Mouse (Mus musculus) inflammation-experienced regulatory T-cells (primary cell): ENCODE results near the gene Phactr4. TPM values are rescaled to one million over a fixed set of nuclear protein-coding genes. Genes with fewer than 3 reads are reported as not detected.

Experiments used
- polyA plus RNA-seq, 2 experiments: library from polyadenylated mRNA; unstranded; fragments of 100-300 nt; shearing (Covaris generic); gene quantifications; one replicate each; pipeline ENCODE4 v1.2.1; 2017

Phactr4 gene
- polyA plus RNA-seq: 1 to 10 TPM; 4.2 to 4.3 TPM

DNA sequence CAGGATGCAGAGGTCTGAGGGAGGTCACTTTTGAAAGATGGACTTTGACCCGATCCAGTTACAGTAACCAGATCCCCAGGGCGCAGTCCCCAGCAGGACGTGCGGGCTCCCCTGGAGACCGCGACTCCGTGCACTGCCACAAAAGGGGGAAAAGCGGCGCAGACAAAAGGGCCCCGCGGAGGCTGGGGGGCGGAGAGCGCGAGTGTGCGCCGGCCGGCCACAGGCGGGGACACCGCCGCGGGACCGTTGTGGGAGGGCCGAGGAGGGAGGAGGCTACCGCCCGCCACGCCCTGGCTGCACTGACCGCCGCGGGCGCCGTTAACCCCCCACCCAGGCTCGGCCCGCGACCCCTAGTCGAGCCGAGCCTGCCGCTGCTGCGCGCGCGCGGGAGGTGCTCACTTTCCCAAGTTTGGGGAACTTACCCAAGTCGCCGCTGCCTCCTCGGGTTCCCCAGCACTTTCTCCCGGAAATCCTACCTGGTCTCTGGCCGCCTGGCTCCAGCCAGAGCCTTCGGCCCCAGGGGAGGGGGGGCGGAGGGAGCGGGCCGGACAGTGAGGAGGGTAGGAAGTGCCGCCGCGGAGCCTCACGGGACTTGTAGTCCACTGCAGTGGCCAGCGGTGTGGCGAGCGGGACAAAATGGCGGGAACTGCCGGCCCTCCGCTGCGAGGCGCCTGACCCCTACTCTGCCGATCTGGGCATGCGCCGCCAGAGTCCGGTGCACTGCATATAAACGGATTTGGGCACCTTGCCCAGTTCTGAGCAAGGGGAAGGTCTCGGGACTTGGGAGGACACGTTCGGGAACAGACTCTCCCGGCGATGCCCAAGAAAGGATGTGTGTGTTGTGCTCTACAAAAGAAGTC is at the start of gene Phactr4:
Gene Phactr4, minus strand, starts transcription at position 567 of the 860 bp plus-strand sequence.

DNA sequence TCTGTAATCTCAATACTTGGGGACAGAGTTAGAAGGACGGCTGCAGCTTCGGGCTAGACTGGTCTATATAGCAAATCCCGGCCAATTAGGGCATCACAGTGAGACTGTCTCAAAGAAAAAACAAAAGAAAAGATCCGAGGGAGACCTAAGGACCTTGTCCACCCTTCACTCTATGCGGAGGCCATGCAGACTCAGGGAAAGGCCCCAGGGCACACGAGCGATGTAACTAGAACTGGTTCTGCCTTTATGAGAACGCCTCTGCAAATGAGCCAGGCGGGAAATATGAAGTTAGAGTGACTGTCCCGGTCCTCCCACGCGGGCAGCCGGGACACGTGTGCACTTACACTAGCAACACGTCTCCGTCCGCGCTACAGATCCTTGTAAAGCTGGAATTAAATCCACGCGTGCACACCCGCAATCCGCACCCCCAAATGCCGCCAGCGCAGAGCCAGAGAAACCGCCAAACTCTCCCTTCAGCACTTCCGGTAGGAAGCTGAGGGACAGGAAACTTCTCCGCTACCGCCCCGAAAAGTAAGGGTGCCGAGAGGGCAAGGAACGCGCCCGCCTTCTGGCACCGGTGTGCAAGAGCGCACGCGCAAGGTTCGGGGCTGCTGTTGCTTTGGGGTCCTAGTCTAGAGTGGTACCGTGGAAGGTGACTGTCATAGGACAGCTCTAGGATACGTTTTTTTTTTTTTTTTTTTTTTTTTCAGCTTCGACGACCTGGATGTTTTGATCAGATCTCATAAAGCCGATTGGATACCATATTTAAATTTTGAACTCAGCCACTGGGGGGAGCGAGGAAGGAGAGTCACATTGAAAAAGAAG is 41.4 kb upstream of the Phactr4 start, which contains the start of gene Med18:
Gene Med18, minus strand, starts transcription at position 492 of the 825 bp plus-strand sequence.

DNA sequence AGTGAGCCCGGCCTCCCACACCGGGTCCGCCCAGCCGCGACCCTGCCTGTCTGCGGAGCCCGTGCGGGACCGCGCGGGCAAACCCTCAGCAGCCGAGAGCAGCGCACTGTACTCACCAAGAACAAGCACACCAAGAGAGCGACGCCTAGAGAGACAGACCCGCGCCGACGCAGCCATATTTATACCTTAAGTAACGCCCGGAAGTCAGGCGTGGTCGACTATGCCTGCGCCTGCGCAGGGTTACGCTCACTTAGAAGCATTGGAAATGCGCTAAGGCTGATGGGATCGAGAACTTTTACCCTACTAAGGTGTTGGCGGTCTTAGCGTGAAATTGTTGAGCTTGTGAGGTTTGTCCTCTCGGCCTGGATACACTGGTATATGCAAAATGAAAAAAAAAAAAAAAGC is 68.8 kb downstream of the Phactr4 start, which contains the start of gene Rcc1:
Gene Rcc1, minus strand, starts transcription at position 125 of the 405 bp plus-strand sequence.

DNA sequence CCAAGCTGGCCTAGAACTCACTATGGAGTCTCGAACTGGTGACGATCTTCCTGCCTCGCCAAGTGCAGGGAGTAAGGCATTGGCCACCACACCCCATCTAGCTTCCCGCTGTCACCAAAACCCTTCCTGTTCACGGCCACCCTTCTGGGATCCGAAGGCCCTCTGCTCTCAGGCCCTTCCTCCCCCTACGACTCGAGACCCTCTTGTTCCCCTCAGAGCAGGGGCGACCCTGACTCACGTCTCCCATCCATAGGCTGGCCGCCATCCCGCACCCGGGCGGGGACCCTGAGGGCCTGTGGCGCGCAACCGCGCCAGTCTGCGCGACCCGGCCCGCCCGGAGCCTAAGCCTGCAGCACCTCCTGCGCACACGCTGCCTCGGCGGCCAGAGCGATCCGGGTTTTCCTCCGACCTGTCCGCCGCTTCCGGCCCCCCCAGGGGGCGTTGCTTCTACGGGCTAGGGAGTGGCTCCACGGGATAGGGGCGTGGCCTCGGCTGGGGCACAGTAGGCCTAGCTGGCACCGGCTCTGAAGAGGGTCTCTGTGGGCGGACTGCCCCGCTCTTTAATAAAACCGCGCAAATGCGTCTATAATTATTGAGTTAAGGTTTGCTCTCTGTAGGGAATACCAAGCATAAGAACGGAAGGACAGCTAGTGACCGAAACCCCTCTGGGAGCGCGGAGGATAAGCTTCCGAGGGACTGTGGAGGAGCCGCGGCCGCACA is 93.0 kb downstream of the Phactr4 start, which contains the start of gene Trnau1ap:
Gene Trnau1ap, minus strand, starts transcription at position 424 of the 720 bp plus-strand sequence.

Other genes with a start within 250 kb of the Phactr4 start
- gene Ythdf2, start 210.2 kb downstream of the Phactr4 start, polyA plus RNA-seq: 100 to 1,000 TPM in 1 of 2 experiments, 10 to 100 TPM in 1; 93.7 to 121 TPM
- 1 to 10 TPM; 3.8 to 6.1 TPM for gene Gmeb1, start 160.9 kb downstream of the Phactr4 start, polyA plus RNA-seq
- gene Taf12, start 148.1 kb downstream of the Phactr4 start, polyA plus RNA-seq: 10 to 100 TPM; 76.6 to 85.5 TPM
- gene Rab42, start 119.1 kb downstream of the Phactr4 start, polyA plus RNA-seq: 1 to 10 TPM in 1 of 2 experiments, not detected in 1; 1.1 TPM
- 10 to 100 TPM; 75.1 to 91.8 TPM for gene Trnau1ap, start 93.0 kb downstream of the Phactr4 start, polyA plus RNA-seq
- gene Rcc1, start 68.9 kb downstream of the Phactr4 start, polyA plus RNA-seq: 10 to 100 TPM; 21.3 to 29.5 TPM
- gene Med18, start 41.4 kb upstream of the Phactr4 start, polyA plus RNA-seq: 10 to 100 TPM; 21.4 to 23.6 TPM
- 10 to 100 TPM in 1 of 2 experiments, 1 to 10 TPM in 1; 9.6 to 12.1 TPM for gene Sesn2, start 88.0 kb upstream of the Phactr4 start, polyA plus RNA-seq
- 100 to 1,000 TPM in 1 of 2 experiments, 10 to 100 TPM in 1; 99.0 to 203 TPM for gene Atpif1, start 111.2 kb upstream of the Phactr4 start, polyA plus RNA-seq
- gene Dnajc8, start 113.1 kb upstream of the Phactr4 start, polyA plus RNA-seq: 100 to 1,000 TPM; 216 to 225 TPM
- 1 to 10 TPM in 1 of 2 experiments, under 1 TPM in 1; 0.53 to 1.1 TPM for gene Ptafr, start 141.6 kb upstream of the Phactr4 start, polyA plus RNA-seq
- gene Eya3, start 216.5 kb upstream of the Phactr4 start, polyA plus RNA-seq: 10 to 100 TPM; 13.8 to 36.6 TPM